Mouse (Mus musculus): ENCODE results near the gene Ltk. TPM values are rescaled to one million over a fixed set of nuclear protein-coding genes. Genes with fewer than 3 reads are reported as not detected.
A peak's percentile ranks its signal among the peaks of the same experiment; 100 is the strongest.

Ltk gene
- polyA plus RNA-seq (2021): 14.5 TPM

DNA sequence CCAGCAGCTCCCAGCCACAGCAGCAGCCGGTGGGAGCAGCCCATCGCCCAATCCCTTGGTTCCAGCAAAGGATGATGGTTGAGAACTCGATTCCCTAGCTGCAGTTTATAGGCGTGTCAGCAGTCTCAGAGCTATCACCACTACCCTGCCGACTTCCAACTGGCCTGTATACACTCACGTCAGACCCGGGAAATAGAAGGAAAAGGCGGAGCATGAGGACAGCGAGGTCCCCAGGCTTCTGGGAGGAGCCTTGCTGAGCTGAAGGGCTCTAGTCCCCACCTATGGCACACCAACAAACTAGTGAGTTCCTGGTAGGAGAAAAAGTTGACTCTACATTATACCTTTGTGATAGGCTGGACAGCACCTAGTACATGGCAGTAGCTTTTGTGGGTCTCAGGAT lies at the start of gene Ltk:
Gene Ltk (minus strand): TSS at position 181 of the 400 bp plus-strand sequence.
- TF ChIP-seq CTCF (IDR thresholded peaks at IDR 0.05): no peak
- DNase-seq (ENCODE audit: low read depth, low spot score) (no peak), ATAC-seq (no peak)
- in situ Hi-C loops (cut with MboI; ENCODE audit: low pct_unique_long_range_greater_than_20kb): no loop called here
- H3K27me3 ChIP-seq: no peaks in the 10 kb centered on the region
- CTCF ChIA-PET: no interaction called here
- POLR2A ChIA-PET: no interaction called here

DNA sequence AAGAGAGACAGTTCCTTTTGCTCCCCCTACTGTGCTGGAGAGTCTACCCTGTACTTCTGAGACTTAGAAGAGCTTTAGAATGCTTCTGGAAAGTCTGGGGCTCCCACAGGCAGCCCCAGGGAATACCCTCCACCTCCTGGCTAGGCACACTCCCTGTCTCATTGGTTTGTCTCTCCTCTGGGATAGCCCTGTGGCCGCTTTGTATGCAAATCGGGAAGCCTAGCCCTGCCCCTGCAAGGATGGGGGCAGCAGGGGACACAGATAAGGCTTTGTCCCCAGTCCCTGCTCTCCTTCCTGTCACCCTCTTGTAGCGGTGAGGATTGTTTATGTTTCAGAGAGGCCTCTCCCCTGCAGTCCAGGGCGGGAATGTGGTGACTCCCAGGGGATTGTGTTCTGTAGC lies 48.6 kb upstream of the Ltk start:
- no peak for TF ChIP-seq CTCF (IDR thresholded peaks at IDR 0.05)
- in situ Hi-C loops (cut with MboI; ENCODE audit: low pct_unique_long_range_greater_than_20kb): no loop called here
- DNase-seq (ENCODE audit: low read depth, low spot score): no peak
- CTCF ChIA-PET: interaction anchor here (1.0 kb wide), 1 partner anchor 8 kb away, joined by 3 read pairs; no protein-coding TSS in a partner anchor
- POLR2A ChIA-PET: no interaction called here
- H3K27me3 ChIP-seq: no peaks in the 10 kb centered on the region
- no peak for ATAC-seq

DNA sequence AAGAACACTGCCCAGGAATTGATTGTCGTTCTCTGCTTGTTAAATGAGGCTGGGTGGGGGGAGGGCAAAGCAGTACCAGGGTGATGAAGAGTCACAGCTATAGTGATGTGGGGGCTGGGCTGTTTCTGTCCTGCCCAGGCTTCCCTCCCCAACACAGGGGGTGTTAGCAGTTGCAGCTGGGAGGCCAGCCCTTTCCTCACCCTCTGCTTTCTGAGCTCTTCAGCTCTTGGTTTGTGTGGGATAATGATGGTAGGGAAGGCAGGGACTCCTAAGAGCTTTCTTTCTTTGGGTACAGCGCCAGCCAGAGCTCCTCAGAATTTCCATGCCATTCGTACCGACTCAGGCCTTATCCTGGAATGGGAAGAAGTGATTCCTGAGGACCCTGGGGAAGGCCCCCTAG lies 48.2 kb upstream of the Ltk start:
- no peak for ATAC-seq

DNA sequence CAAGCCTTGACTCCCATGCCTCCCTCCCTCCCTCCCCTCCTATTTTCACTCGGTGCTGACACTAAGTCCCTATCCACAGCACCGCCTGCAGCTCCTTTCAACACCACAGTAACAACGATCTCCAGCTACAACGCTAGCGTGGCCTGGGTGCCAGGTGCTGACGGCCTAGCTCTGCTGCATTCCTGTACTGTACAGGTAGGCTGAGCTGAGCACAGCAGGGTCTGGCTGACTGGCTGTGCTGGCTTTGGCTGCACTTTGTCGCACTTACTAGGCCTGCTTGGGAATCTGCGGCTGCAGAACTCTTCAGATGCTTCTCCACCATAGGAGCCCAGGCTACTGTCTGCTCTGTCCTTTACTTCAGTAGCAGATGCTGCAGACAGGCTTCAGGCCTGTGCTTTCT lies 45.3 kb upstream of the Ltk start:
- CTCF ChIA-PET: no interaction called here
- no peak for ATAC-seq

More for the DNA sequence above, 48.2 kb upstream of the Ltk start:
- DNase-seq (ENCODE audit: low read depth, low spot score): no peak
- TF ChIP-seq CTCF (IDR thresholded peaks at IDR 0.05): no peak
- ChIA-PET POLR2A (no interaction called here), CTCF (no interaction called here)
- in situ Hi-C loops (cut with MboI; ENCODE audit: low pct_unique_long_range_greater_than_20kb): no loop called here
- H3K27me3 ChIP-seq: no peaks in the 10 kb centered on the region

DNA sequence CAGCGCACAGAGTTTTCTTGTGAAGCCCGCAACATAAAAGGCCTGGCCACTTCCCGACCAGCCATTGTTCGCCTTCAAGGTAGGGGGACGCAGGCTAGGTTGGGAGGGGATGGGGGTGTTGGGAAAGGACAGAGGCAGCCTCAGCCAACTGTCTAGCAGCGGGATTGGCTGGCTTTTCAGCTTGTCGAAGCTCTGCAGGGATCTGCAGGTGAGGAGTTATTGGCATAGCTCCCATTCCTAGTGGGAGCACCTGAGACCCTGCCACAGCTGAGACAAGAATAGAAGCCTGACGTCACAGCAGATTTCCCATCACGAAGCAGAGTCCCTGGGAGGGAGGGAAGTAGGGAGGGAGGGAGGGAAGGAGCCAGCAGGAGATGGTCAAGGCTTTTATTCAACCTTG lies 44.5 kb upstream of the Ltk start:
- no peaks in the 10 kb centered on the region for H3K27me3 ChIP-seq
- ChIA-PET CTCF (no interaction called here), POLR2A (no interaction called here)
- no peak for ATAC-seq
- DNase-seq (ENCODE audit: low read depth, low spot score): no peak
- no peak for TF ChIP-seq CTCF (IDR thresholded peaks at IDR 0.05)
- in situ Hi-C loops (cut with MboI; ENCODE audit: low pct_unique_long_range_greater_than_20kb): no loop called here

More for the DNA sequence above, 45.3 kb upstream of the Ltk start:
- in situ Hi-C loops (cut with MboI; ENCODE audit: low pct_unique_long_range_greater_than_20kb): no loop called here
- TF ChIP-seq CTCF (IDR thresholded peaks at IDR 0.05): no peak
- POLR2A ChIA-PET: no interaction called here
- no peaks in the 10 kb centered on the region for H3K27me3 ChIP-seq
- DNase-seq (ENCODE audit: low read depth, low spot score): no peak

DNA sequence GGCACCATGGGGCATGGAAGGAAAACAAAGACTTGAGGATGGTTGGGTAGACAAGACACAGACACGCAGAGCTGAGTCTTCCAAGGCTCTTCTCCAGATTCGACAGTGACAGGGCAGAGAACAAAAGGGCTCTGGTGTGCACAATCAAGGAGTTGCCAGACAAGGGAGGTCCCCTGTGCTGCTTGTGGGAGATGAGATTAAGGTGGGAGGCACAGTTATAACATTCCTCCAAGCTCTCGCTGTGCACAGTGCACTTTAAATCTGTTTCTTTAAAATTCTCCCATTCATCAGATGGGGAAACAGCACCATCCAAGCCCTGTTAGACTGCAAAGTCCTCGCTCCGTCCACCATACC lies 44.0 kb upstream of the Ltk start:
- CTCF ChIA-PET: no interaction called here
- no peak for TF ChIP-seq CTCF (IDR thresholded peaks at IDR 0.05)
- DNase-seq (ENCODE audit: low read depth, low spot score) (no peak), ATAC-seq (no peak)
- POLR2A ChIA-PET: no interaction called here
- in situ Hi-C loops (cut with MboI; ENCODE audit: low pct_unique_long_range_greater_than_20kb): no loop called here
- H3K27me3 ChIP-seq: no peaks in the 10 kb centered on the region

DNA sequence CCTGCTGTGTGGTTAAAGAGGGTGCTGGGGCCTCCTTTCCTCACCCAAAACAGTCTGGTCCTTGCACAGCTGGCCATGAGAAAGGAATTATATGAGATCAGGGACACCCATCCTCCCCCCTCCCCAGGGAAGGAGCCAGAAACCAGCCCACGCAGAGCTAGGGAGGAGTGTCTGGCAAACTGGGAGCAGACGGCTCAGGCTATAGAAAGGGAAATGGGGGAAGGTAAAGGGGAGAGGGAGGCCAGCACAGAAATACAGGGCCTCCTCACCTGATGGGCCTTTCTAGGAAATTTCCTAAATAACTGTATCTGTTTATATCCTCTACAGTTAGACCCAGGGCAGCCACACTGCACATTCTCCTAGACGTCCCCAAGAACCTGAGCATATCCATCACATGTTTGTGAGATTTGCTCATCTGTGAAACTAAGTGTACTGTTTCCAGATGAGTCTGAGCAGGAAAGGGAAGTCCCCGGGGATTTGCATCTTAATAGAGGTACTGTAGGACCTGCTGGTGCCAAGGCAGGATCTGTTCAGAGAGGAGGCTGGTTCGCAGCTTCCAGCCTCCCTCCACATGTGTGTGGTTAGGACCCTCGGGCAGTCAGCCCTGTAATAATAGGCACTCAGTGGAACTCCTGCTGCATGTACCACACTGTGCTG lies 43.5 kb upstream of the Ltk start:
- ChIA-PET POLR2A (interaction anchor here (0.6 kb wide), 1 partner anchor 47 kb away, joined by 4 read pairs; no protein-coding TSS in a partner anchor), CTCF (interaction anchor here (1.4 kb wide), 1 partner anchor 13 kb away, joined by 4 read pairs; no protein-coding TSS in a partner anchor)
- no peak for DNase-seq (ENCODE audit: low read depth, low spot score)
- peaks cover 2% of the 10 kb centered on the region for H3K27me3 ChIP-seq
- in situ Hi-C loops (cut with MboI; ENCODE audit: low pct_unique_long_range_greater_than_20kb): no loop called here
- no peak for ATAC-seq
- TF ChIP-seq CTCF (IDR thresholded peaks at IDR 0.05): no peak

DNA sequence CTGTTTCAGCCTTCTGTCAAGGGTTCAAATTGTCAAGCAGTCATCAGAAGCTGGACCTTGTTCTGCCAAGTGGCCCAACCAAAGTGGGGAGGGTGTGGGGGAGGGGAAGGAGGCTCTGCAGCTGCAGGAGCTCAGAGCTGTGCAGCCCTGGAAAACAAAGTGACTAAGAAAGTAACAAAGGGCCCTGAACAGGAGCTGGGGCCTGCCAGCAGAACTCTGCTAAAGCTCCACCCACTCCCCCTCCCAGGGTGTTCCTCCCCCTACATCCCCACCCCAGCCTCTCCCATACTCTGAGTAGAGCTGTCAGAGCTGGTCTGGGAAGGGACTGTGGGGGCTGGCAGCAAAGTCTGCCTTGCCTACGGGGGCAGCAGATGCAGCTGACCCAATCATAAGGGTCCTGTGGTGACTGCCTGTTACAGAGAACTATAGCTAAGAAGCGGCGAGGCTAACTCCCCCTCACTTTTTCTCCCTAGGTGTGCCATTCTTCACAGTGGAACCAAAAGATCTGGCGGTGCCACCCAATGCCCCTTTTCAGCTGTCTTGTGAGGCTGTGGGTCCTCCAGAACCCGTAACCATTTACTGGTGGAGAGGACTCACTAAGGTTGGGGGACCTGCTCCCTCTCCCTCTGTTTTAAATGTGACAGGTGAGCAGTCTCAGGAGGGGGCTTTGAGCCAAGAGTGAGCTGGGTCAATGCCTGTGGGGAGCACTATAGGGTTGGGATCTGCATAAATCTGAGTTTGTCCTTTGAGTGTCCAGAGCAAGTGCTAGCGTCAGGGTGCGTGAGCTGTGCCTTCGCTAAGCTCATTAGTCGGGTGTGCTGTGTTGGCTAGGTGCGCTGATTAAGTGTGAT lies 42.8 kb upstream of the Ltk start:
- POLR2A ChIA-PET: interaction anchor here (0.6 kb wide), 1 partner anchor 48 kb away, joined by 4 read pairs; no protein-coding TSS in a partner anchor

DNA sequence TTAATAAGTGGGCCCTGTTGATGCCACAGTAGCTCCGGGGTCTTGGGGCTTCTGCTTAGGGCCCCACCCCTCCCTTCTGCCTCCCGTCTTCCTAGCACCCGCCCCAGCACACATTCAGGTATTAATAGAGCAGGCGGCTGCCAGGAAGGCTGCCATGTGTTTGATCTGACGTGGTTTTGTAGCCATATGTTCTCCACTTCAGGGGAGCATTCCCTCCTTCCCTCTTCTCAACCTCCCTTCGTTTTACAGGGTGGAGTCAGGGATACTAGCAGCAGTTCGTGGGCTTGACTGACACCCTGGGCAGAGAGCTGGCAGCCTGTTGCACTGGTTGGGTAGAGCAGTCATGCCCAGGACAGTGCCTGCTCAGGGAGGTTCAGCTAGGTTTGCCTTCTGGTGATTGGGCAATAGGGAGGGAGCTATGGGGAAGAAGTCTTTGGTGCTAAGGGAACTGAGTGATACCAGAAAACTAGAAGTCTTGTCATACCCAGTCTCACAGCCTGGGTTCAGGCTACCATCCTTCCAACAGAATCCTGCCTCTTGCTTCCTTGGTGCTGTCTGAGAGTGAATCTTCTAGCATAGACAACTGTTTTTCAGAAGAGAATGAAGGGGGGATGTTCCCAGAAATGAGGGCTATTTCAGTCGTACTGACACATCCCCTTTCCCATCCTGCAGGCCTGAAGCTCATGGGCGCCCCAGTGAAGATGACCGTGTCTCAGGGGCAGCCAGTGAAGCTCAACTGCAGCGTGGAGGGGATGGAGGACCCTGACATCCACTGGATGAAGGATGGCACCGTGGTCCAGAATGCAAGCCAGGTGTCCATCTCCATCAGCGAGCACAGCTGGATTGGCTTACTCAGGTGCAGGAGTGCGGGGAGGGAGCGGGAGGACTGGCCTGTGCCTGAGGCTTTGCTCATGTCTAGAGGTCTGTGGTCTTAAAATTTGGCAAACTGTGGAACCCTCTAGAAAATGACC lies 40.9 kb upstream of the Ltk start:
- CTCF ChIA-PET: interaction anchor here (1.5 to 1.6 kb wide), 2 partner anchors 8 to 117 kb away, joined by 3 read pairs; no protein-coding TSS in a partner anchor
- TF ChIP-seq CTCF (IDR thresholded peaks at IDR 0.05): no peak
- in situ Hi-C loops (cut with MboI; ENCODE audit: low pct_unique_long_range_greater_than_20kb): no loop called here
- ATAC-seq (no peak), DNase-seq (ENCODE audit: low read depth, low spot score) (no peak)
- H3K27me3 ChIP-seq: peaks cover 20% of the 10 kb centered on the region
- POLR2A ChIA-PET: interaction anchor here (0.7 to 0.9 kb wide), 2 partner anchors 13 to 14 kb away, joined by 3 to 7 read pairs; partner anchors contain the start of gene Rpap1

More for the DNA sequence above, 42.8 kb upstream of the Ltk start:
- H3K27me3 ChIP-seq: peaks cover 10% of the 10 kb centered on the region
- no peak for TF ChIP-seq CTCF (IDR thresholded peaks at IDR 0.05)
- CTCF ChIA-PET: interaction anchor here (1.4 kb wide), 1 partner anchor 13 kb away, joined by 4 read pairs; no protein-coding TSS in a partner anchor
- DNase-seq (ENCODE audit: low read depth, low spot score): no peak
- in situ Hi-C loops (cut with MboI; ENCODE audit: low pct_unique_long_range_greater_than_20kb): no loop called here
- no peak for ATAC-seq

DNA sequence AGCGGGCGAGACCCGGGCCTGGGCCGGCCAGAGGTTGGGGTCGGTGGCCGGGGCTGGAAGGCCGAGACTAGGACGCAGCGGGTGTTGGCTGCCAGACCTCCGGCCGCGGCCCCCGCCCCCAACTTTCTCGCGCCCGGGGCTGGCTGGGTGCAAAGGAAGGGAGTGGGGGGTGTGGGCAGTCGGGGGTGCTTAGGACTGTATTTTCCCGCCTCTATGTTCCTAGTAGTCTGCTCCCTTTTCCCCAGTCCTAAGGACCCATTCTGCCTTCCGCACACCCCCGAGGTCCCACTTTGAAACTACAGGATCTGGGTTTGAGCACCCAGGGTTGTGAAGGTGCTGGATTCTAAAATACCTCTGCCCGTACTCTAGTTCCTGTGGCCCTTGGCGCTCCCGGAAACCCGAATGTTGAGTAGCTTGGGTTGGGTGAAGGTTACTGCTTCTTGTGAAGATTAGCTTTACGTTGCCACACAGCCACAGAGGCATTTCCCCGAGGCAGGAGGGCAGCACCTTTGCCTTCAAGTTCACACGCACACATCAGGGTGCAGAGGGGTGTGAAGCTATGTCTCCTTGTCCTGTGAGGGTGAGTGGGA lies 39.8 kb upstream of the Ltk start:
- ChIA-PET CTCF (interaction anchor here (1.5 to 1.6 kb wide), 3 partner anchors 9 to 118 kb away, joined by 3 to 4 read pairs (median 3); no protein-coding TSS in a partner anchor), POLR2A (interaction anchor here (0.7 kb wide), 2 partner anchors 12 to 15 kb away, joined by 3 to 7 read pairs; no protein-coding TSS in a partner anchor)
- in situ Hi-C loops (cut with MboI; ENCODE audit: low pct_unique_long_range_greater_than_20kb): no loop called here
- H3K27me3 ChIP-seq: peaks cover 20% of the 10 kb centered on the region
- no peak for DNase-seq (ENCODE audit: low read depth, low spot score)
- peak; percentile 4 for ATAC-seq
- TF ChIP-seq CTCF (IDR thresholded peaks at IDR 0.05): no peak
